Mouse (Mus musculus): Measurements from ENCODE around the gene Fbxo11.

The Fbxo11 gene

GRCm38 (mm10) chr17:88065031-88065800, at the start of gene Fbxo11:
Gene Fbxo11, minus strand, starts transcription at chr17:88065291.
- DNase-seq: peak; percentile 41 to 71

- DNase-seq: no peak
Observed at GRCm38 (mm10) chr17:88113883-88114229, 48.8 kb upstream of the Fbxo11 start.

- no peak for DNase-seq
Observed at GRCm38 (mm10) chr17:88113015-88113882, 48.2 kb upstream of the Fbxo11 start.

- no peak for DNase-seq
Observed at GRCm38 (mm10) chr17:88111865-88112645, 47.0 kb upstream of the Fbxo11 start.

- no peak for DNase-seq
Observed at GRCm38 (mm10) chr17:88111081-88111796, 46.1 kb upstream of the Fbxo11 start.

- DNase-seq: peak in 1 of 2 experiments; percentile 14
Observed at GRCm38 (mm10) chr17:88107708-88108107, 42.6 kb upstream of the Fbxo11 start.

GRCm38 (mm10) chr17:88106365-88106764, 41.3 kb upstream of the Fbxo11 start:
- no peak for DNase-seq

GRCm38 (mm10) chr17:88102597-88102996, 37.5 kb upstream of the Fbxo11 start:
- no peak for DNase-seq

GRCm38 (mm10) chr17:88098181-88098852, 33.2 kb upstream of the Fbxo11 start:
- no peak for DNase-seq

GRCm38 (mm10) chr17:88097543-88097942, 32.5 kb upstream of the Fbxo11 start:
- no peak for DNase-seq

GRCm38 (mm10) chr17:88096809-88097399, 31.8 kb upstream of the Fbxo11 start:
- DNase-seq: no peak

- no peak for DNase-seq
Observed at GRCm38 (mm10) chr17:88095517-88096198, 30.6 kb upstream of the Fbxo11 start.

GRCm38 (mm10) chr17:88094327-88094726, 29.2 kb upstream of the Fbxo11 start:
- no peak for DNase-seq

GRCm38 (mm10) chr17:88093798-88094197, 28.7 kb upstream of the Fbxo11 start:
- no peak for DNase-seq

GRCm38 (mm10) chr17:88085976-88086375, 20.9 kb upstream of the Fbxo11 start:
- no peak for DNase-seq

- DNase-seq: no peak
Observed at GRCm38 (mm10) chr17:88081446-88081845, 16.4 kb upstream of the Fbxo11 start.

- DNase-seq: no peak
Observed at GRCm38 (mm10) chr17:88079771-88080170, 14.7 kb upstream of the Fbxo11 start.

GRCm38 (mm10) chr17:88072047-88072446, 7.0 kb upstream of the Fbxo11 start:
- DNase-seq: no peak

GRCm38 (mm10) chr17:88068024-88068719, 3.1 kb upstream of the Fbxo11 start:
- no peak for DNase-seq

Data from kidney, postnatal 36 days (tissue).